In genomic region chr14:117581740-117582139, GRCm38 (mm10) we compare ENCODE assay signal across 20 mouse cellular contexts.
DNase-seq lines count a peak whose midpoint lies in the region; ATAC-seq and TF ChIP-seq lines count a peak whose summit lies in the region.
"Had no signal": no experiment of that assay in that cellular context is flagged by ENCODE, and none has a peak within 500 bp of the region (broad histone marks: within the 10 kb centered on the region; RNA-seq: fewer than 3 reads in every experiment).

No protein-coding gene starts in this region.

- H3K4me2 ChIP-seq in midbrain, embryonic 11.5 days, result no peak overlapping the region
- H3K4me2 ChIP-seq in midbrain, postnatal 0 days (ENCODE audit: low read depth, low read length, poor library complexity, severe bottlenecking), result no peak overlapping the region
- H3K4me2 ChIP-seq in forebrain, embryonic 13.5 days, result no peak overlapping the region
- H3K4me2 ChIP-seq: embryonic facial prominence, embryonic 12.5 days had no signal

- no peak overlapping the region for H3K9ac ChIP-seq in midbrain, embryonic 11.5 days (ENCODE audit: low read length)
- H3K9ac ChIP-seq in midbrain, postnatal 0 days (replicated peaks; ENCODE audit: low read length, poor library complexity, severe bottlenecking), result no peak overlapping the region
- no peak overlapping the region for H3K9ac ChIP-seq in forebrain, embryonic 13.5 days
- H3K9ac ChIP-seq: embryonic facial prominence, embryonic 12.5 days had no signal

- H3K4me3 ChIP-seq in midbrain, embryonic 11.5 days (ENCODE audit: low read depth, low read length), result no peak overlapping the region
- no peak overlapping the region for H3K4me3 ChIP-seq in midbrain, postnatal 0 days (ENCODE audit: low read depth, low read length)
- H3K4me3 ChIP-seq in forebrain, embryonic 13.5 days, result no peak overlapping the region
- H3K4me3 ChIP-seq: embryonic facial prominence, embryonic 10.5 days; embryonic facial prominence, embryonic 12.5 days had no signal

- no peaks in the 10 kb centered on the region for H3K4me1 ChIP-seq in midbrain, embryonic 11.5 days (ENCODE audit: control insufficient read depth, insufficient read depth, low read length)
- H3K4me1 ChIP-seq in midbrain, postnatal 0 days (ENCODE audit: insufficient read depth, low read length), result no peaks in the 10 kb centered on the region
- no peaks in the 10 kb centered on the region for H3K4me1 ChIP-seq in forebrain, embryonic 13.5 days
- H3K4me1 ChIP-seq: embryonic facial prominence, embryonic 10.5 days; embryonic facial prominence, embryonic 12.5 days had no signal

- no peaks in the 10 kb centered on the region for H3K9me3 ChIP-seq in midbrain, embryonic 11.5 days (ENCODE audit: control insufficient read depth, low read length)
- no peaks in the 10 kb centered on the region for H3K9me3 ChIP-seq in midbrain, postnatal 0 days (ENCODE audit: low read length)
- H3K9me3 ChIP-seq in forebrain, embryonic 13.5 days (replicated peaks), result no peaks in the 10 kb centered on the region
- H3K9me3 ChIP-seq: embryonic facial prominence, embryonic 10.5 days; embryonic facial prominence, embryonic 12.5 days had no signal

- no peak for TF ChIP-seq CTCF in midbrain, postnatal 0 days (IDR thresholded peaks at IDR 0.05)

- ATAC-seq in midbrain, embryonic 11.5 days (ENCODE audit: low FRiP score), result no peak
- no peak for ATAC-seq in midbrain, postnatal 0 days (ENCODE audit: low FRiP score)
- no peak for ATAC-seq in forebrain, embryonic 13.5 days
- ATAC-seq: activated CD4-positive, CD25-positive, alpha-beta regulatory T cell, adult 4 months; forebrain, embryonic 14.5 days; forebrain, embryonic 16.5 days; Patski had no signal

- 94% methylated on average over 6 of the region's 6 CpGs for WGBS in midbrain, embryonic 11.5 days
- WGBS in midbrain, postnatal 0 days, result 92% methylated on average over 6 of the region's 6 CpGs
- 92% methylated on average over 6 of the region's 6 CpGs for WGBS in forebrain, embryonic 13.5 days

- no peaks in the 10 kb centered on the region for H3K36me3 ChIP-seq in midbrain, embryonic 11.5 days (ENCODE audit: control insufficient read depth, insufficient read depth, low read length)
- H3K36me3 ChIP-seq in midbrain, postnatal 0 days (ENCODE audit: insufficient read depth, low read length), result no peaks in the 10 kb centered on the region
- no peaks in the 10 kb centered on the region for H3K36me3 ChIP-seq in forebrain, embryonic 13.5 days (ENCODE audit: poor library complexity, severe bottlenecking)
- H3K36me3 ChIP-seq: embryonic facial prominence, embryonic 10.5 days; embryonic facial prominence, embryonic 12.5 days had no signal

- no peak overlapping the region for H3K27ac ChIP-seq in midbrain, embryonic 11.5 days (ENCODE audit: low read depth, low read length)
- H3K27ac ChIP-seq in midbrain, postnatal 0 days (ENCODE audit: low read depth, low read length), result no peak overlapping the region
- no peak overlapping the region for H3K27ac ChIP-seq in forebrain, embryonic 13.5 days
- H3K27ac ChIP-seq: embryonic facial prominence, embryonic 10.5 days; embryonic facial prominence, embryonic 12.5 days had no signal

- DNase-seq in midbrain, embryonic 11.5 days (ENCODE audit: low spot score, missing footprints), result peak; percentile 54
- no peak for DNase-seq in midbrain, postnatal 0 days (ENCODE audit: low spot score)
- DNase-seq in 3T3-L1 (ENCODE audit: low read depth, low spot score) (peak; percentile 57), NIH3T3 (ENCODE audit: low read depth) (peak; percentile 60)
- no peak for DNase-seq in kidney, adult 9 months
- DNase-seq: adrenal gland, adult 8-10 months; adrenal gland, postnatal 14 days; adrenal gland, postnatal 36 days; cerebellum, adult 11-12 months; cerebellum, adult 2 months; cerebellum, adult 9-10 months; cerebellum, postnatal 10 days; cerebellum, postnatal 25 days had no signal

- H3K27me3 ChIP-seq in midbrain, embryonic 11.5 days (ENCODE audit: control insufficient read depth, insufficient read depth, low read length), result no peaks in the 10 kb centered on the region
- no peaks in the 10 kb centered on the region for H3K27me3 ChIP-seq in midbrain, postnatal 0 days (ENCODE audit: insufficient read depth, low read length)
- H3K27me3 ChIP-seq in forebrain, embryonic 13.5 days, result no peaks in the 10 kb centered on the region
- H3K27me3 ChIP-seq: embryonic facial prominence, embryonic 12.5 days; Patski had no signal

Comparison
In these comparisons a context has a peak if more than half of its experiments do, and no peak if none do; other contexts are left out.
1. DNase-seq: peak in midbrain, embryonic 11.5 days (single experiment), 3T3-L1 (single experiment) and NIH3T3 (single experiment); none in midbrain, postnatal 0 days (single experiment) and kidney, adult 9 months (single experiment).